Mouse (Mus musculus) ES-CJ7 (cell line): ENCODE data around the gene Vamp4.
"Not testable (repeated sequence)": the region's sequence is repeated elsewhere in the genome, so short reads cannot be mapped to it uniquely, and the experiment has no call there.

Experiments
- DNase-seq: peaks from one replicate; pipeline ENCODE4 v3.0.0; 2011; ENCODE audit warnings: low read depth, low spot score

The Vamp4 gene

DNA sequence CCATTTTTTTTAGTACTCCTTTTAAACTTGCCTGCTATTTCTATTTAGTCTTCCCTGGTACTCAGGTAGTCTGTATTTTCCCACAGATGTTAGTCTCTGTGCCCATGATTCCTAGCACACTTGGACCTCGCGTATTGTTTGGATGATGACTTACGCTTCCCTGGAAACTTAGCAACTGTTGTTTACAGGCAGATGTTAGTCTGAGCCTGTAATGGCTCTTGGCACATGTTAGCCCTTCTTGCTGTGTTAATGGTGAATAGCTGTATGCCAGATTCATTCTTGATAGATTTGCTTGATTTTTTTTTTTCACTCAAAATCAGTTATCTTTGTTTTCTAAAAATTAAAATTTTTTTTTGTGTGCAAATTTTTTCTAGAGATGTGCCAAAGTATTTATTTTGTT lies 18.3 kb downstream of the Vamp4 start:
- DNase-seq: no peak

DNA sequence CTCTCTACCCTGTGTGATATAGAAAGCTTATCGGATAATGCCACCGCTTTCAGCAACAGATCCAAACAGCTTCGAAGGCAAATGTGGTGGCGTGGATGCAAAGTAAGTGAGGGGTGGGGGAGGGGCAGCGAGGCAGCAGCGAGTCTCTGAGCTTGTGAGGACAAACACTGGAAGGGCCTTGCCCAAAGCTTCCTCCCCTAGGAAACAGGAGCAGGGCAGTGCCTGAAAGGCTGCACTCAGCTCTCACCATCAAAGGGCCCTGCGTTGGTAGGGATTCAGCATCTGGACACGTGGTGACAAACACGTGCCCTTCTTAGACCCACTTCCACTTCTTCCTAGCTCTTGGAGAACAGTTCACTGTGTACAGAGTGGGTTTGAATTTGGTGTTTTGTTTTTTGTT lies 19.1 kb downstream of the Vamp4 start:
- DNase-seq: peak; percentile 89

DNA sequence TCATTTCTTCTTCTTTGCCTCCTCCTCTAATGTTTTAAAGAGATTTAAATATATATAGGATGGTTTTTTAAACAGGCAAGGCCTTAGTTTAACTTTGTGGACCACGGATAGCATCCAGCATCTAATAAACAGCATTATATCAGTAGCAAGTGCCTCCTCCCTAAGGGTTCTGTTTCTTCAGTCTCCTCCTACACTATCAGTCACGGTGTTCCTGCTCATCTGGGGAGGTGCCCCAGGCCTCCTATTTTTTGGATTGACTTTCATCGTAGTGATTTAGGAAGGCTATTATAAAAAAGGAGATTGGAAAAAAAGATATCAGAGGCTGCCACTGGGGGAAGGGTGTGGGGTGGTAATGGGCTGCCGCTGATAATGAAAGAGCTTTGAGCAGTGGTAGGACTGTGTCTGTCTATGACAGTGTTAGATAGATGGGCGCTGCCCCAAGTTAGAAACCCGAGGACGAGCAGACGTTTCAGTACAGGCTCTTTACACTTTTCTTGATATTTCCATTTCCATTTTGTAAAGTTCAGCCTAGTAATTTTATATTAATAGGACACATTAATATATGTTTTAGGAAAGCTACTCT lies 20.2 kb downstream of the Vamp4 start:
- no peak for DNase-seq

GRCm38 (mm10) chr1:162597379-162598102 lies 27.2 kb downstream of the Vamp4 start:
- no peak for DNase-seq

DNA sequence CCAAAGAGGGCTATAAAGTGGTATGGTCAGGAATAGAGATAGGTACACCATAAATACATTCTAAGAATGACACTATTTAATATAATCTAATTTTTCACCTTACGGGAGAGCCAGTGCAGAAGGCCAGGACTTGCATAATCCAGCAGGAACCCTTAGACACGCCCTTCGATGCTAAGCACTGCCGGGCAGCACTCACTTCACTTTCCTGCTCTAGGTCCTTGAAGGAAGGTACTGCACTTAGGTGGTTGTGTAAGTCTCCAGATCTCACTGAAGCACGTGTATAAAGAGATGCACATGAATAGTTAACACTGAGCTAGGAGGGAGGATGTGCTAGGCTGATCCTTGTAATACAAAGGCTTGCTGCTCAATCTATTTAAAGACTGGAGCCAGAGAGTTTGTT lies 29.3 kb downstream of the Vamp4 start:
- no peak for DNase-seq

GRCm38 (mm10) chr1:162601288-162601687 lies 31.0 kb downstream of the Vamp4 start:
- DNase-seq: no peak

DNA sequence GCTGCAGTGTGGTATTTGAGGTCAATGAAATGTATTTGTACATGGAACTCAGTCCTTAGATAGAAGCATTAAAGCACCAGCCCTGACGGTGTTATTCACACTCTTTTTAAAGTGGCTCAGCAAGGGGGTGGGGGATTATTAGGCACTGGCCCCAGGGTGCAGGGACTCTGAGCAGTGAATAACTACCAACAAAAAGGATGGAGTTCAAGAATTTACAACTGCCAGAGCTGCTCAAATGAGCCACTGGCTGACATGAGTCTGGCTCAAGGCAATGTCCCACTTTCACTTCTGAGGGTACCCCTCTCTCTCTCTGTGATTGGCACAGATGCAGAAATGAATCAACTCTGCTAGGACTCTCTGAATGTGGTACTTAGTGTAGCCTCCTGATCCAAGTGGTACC lies 37.8 kb downstream of the Vamp4 start:
- DNase-seq: no peak

DNA sequence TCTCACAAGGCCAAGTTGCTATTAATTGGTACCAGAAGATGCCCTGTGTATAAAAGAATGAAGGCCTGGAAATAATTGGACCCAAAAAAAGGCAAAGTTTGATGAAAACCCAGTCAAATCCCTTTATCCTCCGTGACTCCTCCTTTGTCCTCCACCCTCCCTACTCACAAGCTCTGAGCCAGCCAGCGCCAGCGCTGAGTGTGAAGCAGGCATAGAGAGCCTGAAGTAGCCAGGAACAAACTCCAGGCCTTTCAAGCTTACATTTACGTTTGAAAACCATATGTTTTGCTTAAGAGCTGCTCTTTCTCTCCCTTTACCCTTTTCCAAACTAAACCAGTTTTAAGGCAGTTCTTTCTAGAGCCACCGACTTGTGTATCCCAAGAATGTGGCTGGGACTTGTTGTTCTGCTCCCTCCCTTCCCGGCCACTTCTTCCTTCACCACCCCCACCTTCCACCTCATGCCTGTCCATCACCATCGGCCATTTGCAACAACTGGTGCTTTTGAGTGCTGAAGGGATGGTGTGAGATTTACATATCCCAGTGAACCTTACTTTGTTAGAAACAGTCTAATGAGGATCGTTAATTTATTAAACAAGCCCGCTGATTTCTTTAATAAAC lies 39.4 kb downstream of the Vamp4 start:
- DNase-seq: peak; percentile 31

GRCm38 (mm10) chr1:162611191-162611590 lies 40.9 kb downstream of the Vamp4 start:
- DNase-seq: no peak

DNA sequence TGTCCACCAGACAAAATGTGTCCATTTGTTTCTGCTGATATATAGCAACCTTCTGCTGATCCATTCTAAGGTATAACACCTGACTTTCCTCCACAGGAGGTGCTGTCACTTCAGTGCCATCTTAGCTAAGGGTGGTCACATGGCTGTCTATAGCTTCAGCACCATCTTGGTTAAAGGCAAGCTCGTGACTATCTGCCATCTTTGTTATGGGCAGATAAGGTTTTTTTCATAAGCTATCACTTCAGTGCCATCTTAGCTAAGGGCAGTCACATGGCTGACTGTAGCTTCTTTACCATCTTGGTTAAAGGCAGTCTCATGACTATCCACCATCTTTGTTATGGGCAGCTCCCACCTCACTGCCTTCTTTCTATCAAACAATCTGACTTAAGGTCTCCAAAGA lies 45.2 kb downstream of the Vamp4 start:
- DNase-seq: peak; percentile 86

DNA sequence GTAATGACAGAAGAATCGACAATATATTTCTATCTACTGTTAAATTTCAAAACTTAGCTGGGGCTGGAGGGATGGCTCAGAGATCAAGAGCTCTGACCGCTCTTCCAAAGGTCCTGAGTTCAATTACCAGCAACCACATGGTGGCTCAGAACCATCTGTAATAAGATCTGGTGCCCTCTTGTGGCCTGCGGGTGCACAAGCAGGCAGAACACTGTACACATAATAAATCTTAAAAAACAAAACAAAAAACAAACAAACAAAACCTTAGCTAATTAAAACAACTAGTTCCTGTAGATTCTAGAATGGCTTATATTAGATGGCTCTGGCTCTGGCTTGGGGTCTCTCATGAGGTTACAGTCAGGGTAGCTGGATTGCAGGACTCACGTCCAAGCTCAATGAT lies 50.2 kb downstream of the Vamp4 start:
- peak; percentile 38 for DNase-seq

DNA sequence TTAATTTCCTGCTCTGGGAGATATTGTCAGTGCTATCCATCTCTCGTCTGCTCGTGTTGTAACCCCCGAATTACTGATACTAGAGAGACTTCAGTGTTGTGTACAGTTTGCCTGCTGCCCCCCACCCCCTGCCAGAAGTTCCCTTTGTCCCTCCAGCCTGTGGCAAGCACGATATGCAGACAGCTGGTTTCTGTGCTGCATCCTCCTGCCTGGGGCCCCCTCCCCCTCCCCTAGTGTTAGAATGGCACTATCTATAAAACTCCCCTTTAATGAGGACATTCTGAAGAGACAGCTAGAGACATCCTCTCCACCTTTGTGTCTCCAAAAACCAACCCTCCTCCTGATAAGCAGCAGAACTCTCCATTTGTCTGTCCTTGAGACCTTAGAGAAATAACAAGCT lies 53.6 kb downstream of the Vamp4 start:
- no peak for DNase-seq

- DNase-seq: no peak
Measured at GRCm38 (mm10) chr1:162625229-162625628, 54.9 kb downstream of the Vamp4 start.

DNA sequence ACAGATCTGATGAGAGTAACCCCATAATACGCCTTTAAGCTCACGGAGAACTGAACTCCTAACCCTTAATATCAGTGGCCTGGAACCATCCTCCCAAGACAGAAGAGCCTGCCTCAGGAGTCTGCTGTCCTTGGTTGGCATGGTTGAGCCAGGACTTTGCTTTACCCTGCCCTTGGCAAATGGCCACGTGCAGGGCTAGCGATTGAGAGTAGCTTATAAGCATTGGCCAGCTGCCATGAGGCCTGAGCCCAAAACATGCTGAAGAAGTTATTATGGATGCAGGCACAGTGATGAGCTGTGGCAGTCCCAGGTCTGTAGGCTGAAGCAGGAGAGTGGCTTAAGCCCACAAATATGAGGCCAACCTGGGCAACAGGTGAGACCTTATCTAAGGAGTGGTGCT lies 57.5 kb downstream of the Vamp4 start:
- not testable (repeated sequence) for DNase-seq

GRCm38 (mm10) chr1:162628326-162628725 lies 58.0 kb downstream of the Vamp4 start:
- DNase-seq: not testable (repeated sequence)

DNA sequence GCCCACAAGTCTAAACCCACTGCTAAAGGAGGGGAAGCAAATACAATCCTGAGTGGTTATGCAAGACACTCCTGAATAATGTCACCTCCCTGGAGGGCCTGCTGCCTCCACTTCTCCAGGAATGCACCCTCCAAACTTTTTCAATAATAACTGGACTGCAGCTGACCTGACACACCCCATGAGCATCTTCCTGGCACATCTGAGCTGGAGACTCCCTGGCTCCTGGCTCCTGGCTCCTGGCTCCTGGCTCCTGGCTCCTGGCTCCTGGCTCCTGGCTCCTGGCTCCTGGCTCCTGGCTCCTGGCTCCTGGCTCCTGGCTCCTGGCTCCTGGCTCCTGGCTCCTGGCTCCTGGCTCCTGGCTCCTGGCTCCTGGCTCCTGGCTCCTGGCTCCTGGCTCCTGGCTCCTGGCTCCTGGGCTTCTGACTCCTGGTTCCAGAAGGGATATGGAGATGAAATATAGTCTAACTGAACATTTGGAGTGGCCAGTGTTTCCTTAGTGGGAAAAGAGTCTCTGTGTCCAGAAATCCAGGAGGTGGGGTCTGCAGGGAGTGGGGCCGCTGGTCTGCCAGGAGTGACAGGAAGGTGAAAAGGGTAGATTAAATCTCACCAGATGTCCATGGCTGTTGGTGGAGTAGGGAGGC lies 65.1 kb downstream of the Vamp4 start:
- not testable (repeated sequence) for DNase-seq

- no peak for DNase-seq
Measured at GRCm38 (mm10) chr1:162636516-162636915, 66.2 kb downstream of the Vamp4 start.

GRCm38 (mm10) chr1:162638535-162638934 lies 68.2 kb downstream of the Vamp4 start:
- no peak for DNase-seq

- DNase-seq: no peak
Measured at GRCm38 (mm10) chr1:162639051-162639750, 68.9 kb downstream of the Vamp4 start, which contains the start of gene Myoc. Gene Myoc, plus strand, starts transcription at chr1:162639155.

DNA sequence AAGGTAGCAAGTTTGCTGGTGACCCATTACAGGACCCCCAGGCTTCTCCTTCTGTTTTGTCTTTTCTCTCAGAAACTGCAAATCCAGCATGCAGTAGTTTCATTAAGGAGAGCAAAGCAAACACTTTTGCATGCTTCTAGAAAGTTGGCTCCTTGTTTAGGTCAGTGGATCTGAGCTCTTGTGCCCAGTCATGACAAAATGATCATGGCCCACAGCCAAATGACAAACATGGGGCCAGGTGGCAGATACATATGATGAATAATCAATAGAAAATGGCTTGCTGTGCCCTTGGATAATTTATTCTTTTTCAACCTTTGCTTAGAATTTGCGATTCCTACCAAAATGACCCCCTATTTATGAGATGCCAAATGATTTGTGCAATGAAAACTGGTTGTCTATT lies 69.5 kb downstream of the Vamp4 start:
- DNase-seq: no peak

DNA sequence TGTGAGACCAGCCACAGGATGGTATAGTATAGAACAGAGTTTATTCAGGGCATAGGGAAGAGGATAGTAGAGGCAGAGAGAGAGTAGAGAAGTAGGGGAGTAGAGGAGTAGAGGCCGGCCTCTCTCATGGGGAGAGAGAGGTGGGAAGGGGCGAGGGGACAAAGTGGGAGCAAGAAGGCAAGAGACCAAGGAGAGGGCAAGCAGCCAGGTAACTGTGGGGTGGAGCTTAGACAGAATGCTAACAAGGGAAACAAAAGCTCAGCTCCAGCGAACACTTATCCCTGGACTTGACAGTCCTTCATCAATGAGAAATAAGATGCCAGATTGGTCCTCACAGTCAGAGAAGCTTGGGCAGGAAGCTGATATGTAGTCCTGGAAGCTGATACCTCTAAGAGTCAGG lies 72.3 kb downstream of the Vamp4 start:
- DNase-seq: no peak

GRCm38 (mm10) chr1:162643752-162644151 lies 73.4 kb downstream of the Vamp4 start:
- DNase-seq: no peak
